Mouse (Mus musculus): ENCODE results near the gene Olfr768.
"Not testable (repeated sequence)": the region's sequence is repeated elsewhere in the genome, so short reads cannot be mapped to it uniquely, and the experiment has no call there.

Gene Olfr768

GRCm38 (mm10) chr10:129099275-129099674 lies at the start of gene Olfr768:
Gene Olfr768 (minus strand): TSS chr10:129099375.
- DNase-seq (ENCODE audit: extremely low spot score) = no peak

- no peak for DNase-seq (ENCODE audit: extremely low spot score)
Observed at GRCm38 (mm10) chr10:129138898-129139297, 39.7 kb upstream of the Olfr768 start, which contains the start of gene Olfr770. Gene Olfr770 (minus strand): TSS chr10:129138998.

GRCm38 (mm10) chr10:129117761-129118160 lies 18.6 kb upstream of the Olfr768 start, which contains the start of gene Olfr769:
Gene Olfr769 (minus strand): TSS chr10:129117861.
- DNase-seq (ENCODE audit: extremely low spot score) = no peak

GRCm38 (mm10) chr10:129115146-129115545 lies 16.0 kb upstream of the Olfr768 start:
- no peak for DNase-seq (ENCODE audit: extremely low spot score)

GRCm38 (mm10) chr10:129101231-129101630 lies 2.1 kb upstream of the Olfr768 start:
- no peak for DNase-seq (ENCODE audit: extremely low spot score)

- DNase-seq (ENCODE audit: extremely low spot score) = not testable (repeated sequence)
Observed at GRCm38 (mm10) chr10:129082810-129083209, 16.4 kb downstream of the Olfr768 start, which contains the start of gene Olfr767. Gene Olfr767 (minus strand): TSS chr10:129082910.

GRCm38 (mm10) chr10:129068877-129069276 lies 30.3 kb downstream of the Olfr768 start, which contains the start of gene Olfr766-ps1:
Gene Olfr766-ps1 (minus strand): TSS chr10:129068977.
- no peak for DNase-seq (ENCODE audit: extremely low spot score)

GRCm38 (mm10) chr10:129049898-129050297 lies 49.3 kb downstream of the Olfr768 start, which contains the start of gene Olfr765:
Gene Olfr765 (minus strand): TSS chr10:129049998.
- DNase-seq (ENCODE audit: extremely low spot score) = not testable (repeated sequence)

Data from embryo, embryonic 9.5 days (tissue).